Mouse (Mus musculus) MEL (cell line): ENCODE measurements around the gene Erf. TPM values are rescaled to one million over a fixed set of nuclear protein-coding genes. Genes with fewer than 3 reads are reported as not detected.

ENCODE experiments used
- DNase-seq: peaks from one replicate; pipeline ENCODE4 v3.0.0; 2011; ENCODE audit warnings: low read depth, low spot score
- H3K27ac ChIP-seq: 2 replicates; pipeline ENCODE4 v1.5.1; 2012; ENCODE audit warnings: low read depth, mild to moderate bottlenecking, control low read depth, low read length, moderate library complexity; ENCODE audit not compliant: control insufficient read depth
- H3K27me3 ChIP-seq, 2 experiments: fragments of 150-350 bp in 1 of 2; sonication (generic) in 1 of 2; 2 replicates each; pipeline ENCODE4 v1.6.1; 2012; ENCODE audit warnings: low read length in 2 of 2, mild to moderate bottlenecking in 2 of 2, improper control_type of control experiment in 1 of 2, moderate library complexity in 1 of 2; ENCODE audit not compliant: insufficient read depth in 2 of 2, control insufficient read depth in 1 of 2
- H3K36me3 ChIP-seq, 2 experiments: 2 replicates each; pipeline ENCODE4 v1.6.1; 2012 to 2014; ENCODE audit warnings: low read length in 2 of 2, improper control_type of control experiment in 1 of 2, inconsistent platforms in 1 of 2, mild to moderate bottlenecking in 1 of 2; ENCODE audit not compliant: insufficient read depth in 2 of 2, control insufficient read depth in 1 of 2
- H3K4me1 ChIP-seq, 2 experiments: fragments of 150-350 bp in 1 of 2; sonication (generic) in 1 of 2; 2 replicates each; pipeline ENCODE4 v1.6.1; 2012; ENCODE audit warnings: low read length in 2 of 2, improper control_type of control experiment in 1 of 2, mild to moderate bottlenecking in 1 of 2; ENCODE audit not compliant: insufficient read depth in 2 of 2, control insufficient read depth in 1 of 2
- H3K4me3 ChIP-seq, 2 experiments: fragments of 150-350 bp in 1 of 2; sonication (generic) in 1 of 2; 2 replicates each; pipeline ENCODE4 v1.5.1; 2012; ENCODE audit warnings: low read depth in 2 of 2, low read length in 2 of 2, mild to moderate bottlenecking in 2 of 2, moderate library complexity in 2 of 2, control low read depth in 1 of 2, improper control_type of control experiment in 1 of 2; ENCODE audit not compliant: control insufficient read depth in 1 of 2, insufficient read depth in 1 of 2
- H3K79me2 ChIP-seq: 2 replicates; pipeline ENCODE4 v1.6.1; 2012; ENCODE audit warnings: mild to moderate bottlenecking, low read length, moderate library complexity; ENCODE audit not compliant: control insufficient read depth, poor library complexity, insufficient read depth
- H3K9ac ChIP-seq: 2 replicates; pipeline ENCODE4 v1.6.1; 2012; ENCODE audit warnings: low read depth, mild to moderate bottlenecking, control low read depth, low read length, moderate library complexity; ENCODE audit not compliant: control insufficient read depth, poor library complexity, severe bottlenecking
- H3K9me3 ChIP-seq: fragments of 150-350 bp; sonication (generic); replicated peaks from 2 replicates; pipeline ENCODE4 v1.6.1; 2012; ENCODE audit warnings: mild to moderate bottlenecking, low read length, improper control_type of control experiment, moderate library complexity; ENCODE audit not compliant: insufficient read depth
- CHD2 ChIP-seq: IDR thresholded peaks from 2 replicates; pipeline ENCODE4 v1.6.1; 2011; ENCODE audit warnings: low read length, improper control_type of control experiment
- GABPA ChIP-seq: IDR thresholded peaks from 2 replicates; pipeline ENCODE4 v1.6.1; 2012; ENCODE audit warnings: low read depth, mild to moderate bottlenecking, inconsistent platforms, low read length, improper control_type of control experiment, moderate library complexity
- HCFC1 ChIP-seq: IDR thresholded peaks from 2 replicates; pipeline ENCODE4 v1.6.1; 2012; ENCODE audit warnings: low read depth, mild to moderate bottlenecking, inconsistent platforms, low read length, improper control_type of control experiment, moderate library complexity
- JUND ChIP-seq: IDR thresholded peaks from 2 replicates; pipeline ENCODE4 v1.6.1; 2011; ENCODE audit warnings: low read depth, mild to moderate bottlenecking, improper control_type of control experiment, low read length
- KAT2A ChIP-seq: conservative IDR thresholded peaks from 2 replicates; pipeline ENCODE4 v1.6.1; 2012; ENCODE audit warnings: low read depth, low read length, improper control_type of control experiment, inconsistent platforms
- MAZ ChIP-seq: IDR thresholded peaks from 2 replicates; pipeline ENCODE4 v1.6.1; 2012; ENCODE audit warnings: low read depth, mild to moderate bottlenecking, inconsistent platforms, low read length, improper control_type of control experiment
- MXI1 ChIP-seq: IDR thresholded peaks from 2 replicates; pipeline ENCODE4 v1.6.1; 2011; ENCODE audit warnings: mild to moderate bottlenecking, low read depth, low read length, improper control_type of control experiment
- MYB ChIP-seq: IDR thresholded peaks from 2 replicates; pipeline ENCODE4 v1.6.1; 2011; ENCODE audit warnings: mild to moderate bottlenecking, low read depth, low read length, improper control_type of control experiment
- NELFE ChIP-seq: IDR thresholded peaks from 2 replicates; pipeline ENCODE4 v1.6.1; 2011; ENCODE audit warnings: low read depth, low read length, improper control_type of control experiment
- NRF1 ChIP-seq: IDR thresholded peaks from 2 replicates; pipeline ENCODE4 v1.6.1; 2014; ENCODE audit warnings: low read depth, mild to moderate bottlenecking, inconsistent platforms, low read length, improper control_type of control experiment, moderate library complexity; ENCODE audit not compliant: poor library complexity, insufficient read depth, severe bottlenecking
- POLR2A ChIP-seq, 2 experiments: IDR thresholded peaks; 2 replicates each; pipeline ENCODE4 v1.6.1; 2011 to 2012; ENCODE audit warnings: low read length in 2 of 2, mild to moderate bottlenecking in 2 of 2, control low read depth in 1 of 2, improper control_type of control experiment in 1 of 2, low read depth in 1 of 2, moderate library complexity in 1 of 2; ENCODE audit not compliant: control insufficient read depth in 1 of 2, insufficient read depth in 1 of 2, poor library complexity in 1 of 2
- SIN3A ChIP-seq: IDR thresholded peaks from 2 replicates; pipeline ENCODE4 v1.6.1; 2012; ENCODE audit warnings: low read length, improper control_type of control experiment, inconsistent platforms
- TAL1 ChIP-seq: IDR thresholded peaks from 2 replicates; pipeline ENCODE4 v1.6.1; 2012; ENCODE audit warnings: mild to moderate bottlenecking, inconsistent platforms, low read length, moderate library complexity, mixed read lengths
- TCF12 ChIP-seq: IDR thresholded peaks from 2 replicates; pipeline ENCODE4 v1.6.1; 2014; ENCODE audit warnings: low read depth, mild to moderate bottlenecking, inconsistent platforms, low read length, improper control_type of control experiment, moderate library complexity
- UBTF ChIP-seq: IDR thresholded peaks from 2 replicates; pipeline ENCODE4 v1.6.1; 2012; ENCODE audit warnings: low read depth, mild to moderate bottlenecking, inconsistent platforms, low read length, improper control_type of control experiment, moderate library complexity, borderline replicate concordance; ENCODE audit not compliant: insufficient read depth
- USF1 ChIP-seq: IDR thresholded peaks from 2 replicates; pipeline ENCODE4 v1.6.1; 2014; ENCODE audit warnings: low read depth, mild to moderate bottlenecking, inconsistent platforms, low read length, improper control_type of control experiment, moderate library complexity
- USF2 ChIP-seq, 2 experiments: IDR thresholded peaks; 2 replicates each; pipeline ENCODE4 v1.6.1; 2011 to 2012; ENCODE audit warnings: improper control_type of control experiment in 2 of 2, low read length in 2 of 2, borderline replicate concordance in 1 of 2, inconsistent platforms in 1 of 2, low read depth in 1 of 2, mild to moderate bottlenecking in 1 of 2; ENCODE audit not compliant: insufficient read depth in 1 of 2
- ZC3H11A ChIP-seq: IDR thresholded peaks from 2 replicates; pipeline ENCODE4 v1.6.1; 2012; ENCODE audit warnings: low read depth, mild to moderate bottlenecking, inconsistent platforms, low read length, improper control_type of control experiment
- ZKSCAN1 ChIP-seq: IDR thresholded peaks from 2 replicates; pipeline ENCODE4 v1.6.1; 2012; ENCODE audit warnings: low read depth, mild to moderate bottlenecking, inconsistent platforms, low read length, improper control_type of control experiment, moderate library complexity
- ZMIZ1 ChIP-seq: IDR thresholded peaks from 2 replicates; pipeline ENCODE4 v1.6.1; 2012; ENCODE audit warnings: low read depth, mild to moderate bottlenecking, inconsistent platforms, low read length, improper control_type of control experiment, moderate library complexity
- ZNF384 ChIP-seq: IDR thresholded peaks from 2 replicates; pipeline ENCODE4 v1.6.1; 2012; ENCODE audit warnings: low read depth, mild to moderate bottlenecking, inconsistent platforms, low read length, improper control_type of control experiment
- polyA plus RNA-seq, 2 experiments: library from polyadenylated mRNA; stranded (reverse) in 1 of 2; unstranded in 1 of 2; fragments of >175 nt in 1 of 2; fragments of >200 nt in 1 of 2; gene quantifications; 2 replicates each; pipeline versions ENCODE4 v1.2.1 to v1.2.4; 2012; ENCODE audit warnings: low replicate concordance in 2 of 2, low read depth in 1 of 2; ENCODE audit not compliant: insufficient read length in 2 of 2, insufficient read depth in 1 of 2, missing spikeins in 1 of 2
- total RNA-seq: library from RNA; depleted of rRNA; stranded (reverse); fragments of 300-350 nt; gene quantifications from 2 replicates; pipeline ENCODE4 v1.2.3, GENCODE M21; 2012

Gene Erf
- total and polyA plus RNA-seq, 3 experiments, result 24.6 to 33.2 TPM; not detected in 1

DNA sequence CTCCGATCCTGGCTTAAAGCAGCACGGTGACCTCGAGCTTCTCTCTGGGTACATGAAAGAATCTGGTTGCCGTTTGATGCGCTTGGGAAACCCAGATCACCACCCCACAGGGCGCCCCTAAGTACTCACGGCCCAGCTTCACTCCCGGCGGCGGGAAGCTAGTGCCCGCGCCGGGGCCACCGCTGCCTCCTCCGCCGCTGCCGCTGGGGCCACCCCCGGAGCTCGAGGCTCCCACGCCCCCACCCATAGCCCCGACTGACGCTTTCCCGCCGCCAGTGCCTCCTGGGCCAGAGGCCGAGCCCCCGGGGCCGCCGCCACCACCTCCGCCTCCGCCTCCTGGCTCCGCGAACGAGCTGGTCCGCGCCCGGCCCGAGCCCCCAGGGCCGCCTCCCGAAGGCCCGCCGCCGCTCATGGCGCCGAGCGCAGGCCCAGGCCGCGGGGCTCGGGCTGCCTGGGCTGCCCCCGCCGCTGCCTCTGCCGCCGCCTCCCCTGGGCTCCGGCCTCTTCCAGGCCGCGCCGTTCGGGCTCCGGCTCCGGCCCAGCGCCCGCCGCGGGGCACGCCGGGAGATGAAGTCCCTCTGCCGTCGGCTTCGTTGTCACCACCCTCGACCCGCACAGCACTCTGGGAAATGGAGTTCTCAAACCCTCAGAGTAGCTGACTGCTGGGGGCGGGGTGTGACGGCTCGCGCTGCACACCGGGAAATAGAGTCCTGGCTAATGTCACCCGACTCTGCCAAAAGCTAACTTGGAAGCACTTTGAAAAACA lies 13.1 kb downstream of the Erf start, which contains the start of gene Gsk3a:
Gene Gsk3a (minus strand): TSS at position 603 of the 766 bp plus-strand sequence.
- Histone ChIP-seq H3K9ac (peak within 1 kb of the TSS; percentile 91), H3K4me1 (peaks cover 3 to 9% of the 10 kb centered on the region in 2 experiments; a peak in 2 of 4 replicates), H3K4me3 (peak within 1 kb of the TSS; percentile 90 to 93), H3K9me3 (no peaks in the 10 kb centered on the region), H3K27ac (peak within 1 kb of the TSS; percentile 97), H3K36me3 (peaks cover 0 to 17% of the 10 kb centered on the region in 2 experiments; a peak in 2 of 4 replicates), H3K79me2 (peaks cover 26% of the 10 kb centered on the region), H3K27me3 (no peaks in the 10 kb centered on the region)
- no peak for TF ChIP-seq USF2 (IDR thresholded peaks at IDR 0.05; ENCODE audit: borderline replicate concordance in 1 of 2, insufficient read depth in 1 of 2, low read depth in 1 of 2, low read length in 2 of 2)
- TF ChIP-seq HCFC1, result no peak; the same call in 1 of the 2 replicates
- 0 out of 2 replicates have a peak, but pooled peaks have one; percentile 19 for TF ChIP-seq MAZ
- TF ChIP-seq ZMIZ1, result no peak
- TF ChIP-seq GABPA, result no peak; the same call in 1 of the 2 replicates
- no peak for TF ChIP-seq CHD2
- no peak for TF ChIP-seq ZNF384
- TF ChIP-seq JUND, result no peak
- peak; percentile 46; the same call in 1 of the 2 replicates for TF ChIP-seq NRF1
- TF ChIP-seq SIN3A, result no peak; the same call in 1 of the 2 replicates
- no peak for TF ChIP-seq USF1
- no peak for TF ChIP-seq ZC3H11A
- no peak for TF ChIP-seq TCF12
- TF ChIP-seq POLR2A (IDR thresholded peaks at IDR 0.05; ENCODE audit: control insufficient read depth in 1 of 2, insufficient read depth in 1 of 2, low read depth in 1 of 2, low read length in 2 of 2, poor library complexity in 1 of 2), result peak; percentile 62 to 81; a peak in 3 of 4 replicates
- TF ChIP-seq TAL1, result no peak
- TF ChIP-seq UBTF, result 0 out of 2 replicates have a peak, but pooled peaks have one; percentile 72
- peak; percentile 8 for TF ChIP-seq MXI1
- peak; percentile 63 for TF ChIP-seq NELFE
- TF ChIP-seq MYB, result no peak
- peak; percentile 85 for TF ChIP-seq KAT2A
- TF ChIP-seq ZKSCAN1, result no peak
- peak; percentile 96 for DNase-seq
